Mouse (Mus musculus) myocyte (in vitro differentiated cells): ENCODE data around the gene Osbpl3.

Experiments
- CEBPB ChIP-seq: IDR thresholded peaks from 2 replicates; pipeline ENCODE4 v1.6.1; 2011; ENCODE audit warnings: mild to moderate bottlenecking, moderate library complexity; ENCODE audit not compliant: poor library complexity, insufficient read depth, severe bottlenecking
- E2F4 ChIP-seq: IDR thresholded peaks from one replicate; pipeline ENCODE4 v1.6.1; 2011; ENCODE audit warnings: mild to moderate bottlenecking, control low read depth, moderate library complexity; ENCODE audit not compliant: insufficient read depth
- MAX ChIP-seq: IDR thresholded peaks from one replicate; pipeline ENCODE4 v1.6.1; 2011; ENCODE audit warnings: low read depth, mild to moderate bottlenecking, control low read depth
- MYOD1 ChIP-seq, 3 experiments: IDR thresholded peaks; one replicate each; pipeline ENCODE4 v1.6.1; 2011; ENCODE audit warnings: control low read depth in 2 of 3, low read depth in 2 of 3, mild to moderate bottlenecking in 2 of 3, moderate library complexity in 1 of 3; ENCODE audit not compliant: insufficient read length in 2 of 3, control insufficient read depth in 1 of 3
- POLR2A ChIP-seq: IDR thresholded peaks from one replicate; pipeline ENCODE4 v1.6.1; 2011; ENCODE audit warnings: low read depth, mild to moderate bottlenecking, control low read depth, moderate library complexity; ENCODE audit not compliant: insufficient read length
- POLR2AphosphoS2 ChIP-seq: IDR thresholded peaks from one replicate; pipeline ENCODE4 v1.6.1; 2011; ENCODE audit warnings: low read depth, control low read depth; ENCODE audit not compliant: insufficient read length
- REST ChIP-seq: IDR thresholded peaks from one replicate; pipeline ENCODE4 v1.6.1; 2011; ENCODE audit warnings: mild to moderate bottlenecking, control low read depth, moderate library complexity; ENCODE audit not compliant: insufficient read depth, insufficient read length
- TCF3 ChIP-seq: IDR thresholded peaks from one replicate; pipeline ENCODE4 v1.6.1; 2011; ENCODE audit warnings: low read depth, control low read depth; ENCODE audit not compliant: insufficient read length
- USF1 ChIP-seq: IDR thresholded peaks from one replicate; pipeline ENCODE4 v1.6.1; 2011; ENCODE audit warnings: low read depth, mild to moderate bottlenecking, control low read depth, moderate library complexity

DNA sequence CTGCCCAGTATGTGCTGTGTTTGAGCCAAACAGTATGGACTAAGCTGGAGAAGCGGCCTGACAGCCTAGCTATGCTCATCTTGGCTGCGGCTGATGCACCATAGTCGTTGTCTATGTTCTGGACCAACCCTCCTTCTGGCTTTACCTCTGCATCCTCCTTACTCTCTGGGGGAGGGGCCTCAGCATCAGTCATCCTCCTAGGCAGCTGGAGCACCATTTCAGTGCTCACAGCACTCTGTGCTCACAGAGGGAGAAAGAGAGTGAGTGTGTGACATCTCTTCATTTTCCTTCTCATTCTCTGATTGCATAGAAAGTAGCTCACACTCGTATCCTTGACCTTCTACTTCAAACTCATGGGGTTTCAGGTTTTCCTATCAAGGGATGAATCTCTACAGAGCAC is 129.8 kb downstream of the Osbpl3 start:
- TF ChIP-seq MYOD1 (IDR thresholded peaks at IDR 0.05; ENCODE audit: control insufficient read depth in 1 of 3, insufficient read length in 2 of 3, low read depth in 2 of 3) (no peak), TCF3 (no peak), POLR2A (no peak), USF1 (no peak), E2F4 (no peak), CEBPB (no peak), MAX (no peak), REST (no peak), POLR2AphosphoS2 (no peak)
